Mouse (Mus musculus): ENCODE results near the gene Polr3c.
"Not testable (repeated sequence)": the region's sequence is repeated elsewhere in the genome, so short reads cannot be mapped to it uniquely, and the experiment has no call there.

Gene Polr3c

DNA sequence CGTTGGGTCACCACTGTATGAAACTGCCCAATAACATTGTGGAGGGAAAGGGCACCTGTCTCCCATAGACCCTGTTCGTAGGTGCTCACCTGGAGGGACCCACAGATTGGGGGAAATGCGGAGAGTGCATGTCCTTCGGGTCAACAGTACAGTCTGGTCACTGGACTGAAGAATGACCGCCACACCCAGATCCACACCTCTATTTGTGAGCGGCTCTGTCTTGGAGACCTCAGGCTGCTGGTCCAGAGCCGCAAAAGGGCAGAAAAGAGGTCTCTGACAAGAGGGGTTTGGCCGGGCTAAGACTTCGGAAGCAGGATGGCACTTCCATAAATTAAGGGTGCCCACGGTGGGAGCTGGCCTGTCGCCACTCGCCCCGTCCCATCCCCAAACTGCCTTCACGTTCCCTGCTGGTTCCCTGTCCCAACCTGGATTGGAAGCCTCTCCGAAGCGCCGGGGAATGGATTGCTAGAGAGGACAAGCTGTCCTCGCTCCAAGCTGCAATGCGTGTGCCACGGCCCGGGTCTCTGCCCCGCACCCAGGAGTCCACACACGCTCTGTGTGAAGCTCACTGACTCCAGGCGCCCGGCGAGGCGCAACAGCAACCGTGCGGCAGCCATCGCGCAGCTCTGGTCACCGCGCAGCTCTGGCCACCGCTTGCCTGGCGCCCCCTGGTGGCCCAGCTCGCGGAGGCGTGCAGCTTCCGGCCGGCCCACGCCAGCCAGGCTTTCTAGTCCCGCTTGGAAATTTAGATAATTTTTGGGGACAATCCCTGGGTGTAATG, 19.3 kb downstream of the Polr3c start, which contains the start of gene Nudt17:
TSS of gene Nudt17 (minus strand) at position 660 of the 781 bp plus-strand sequence.
- DNase-seq (ENCODE audit: low spot score), result peak; percentile 62

DNA sequence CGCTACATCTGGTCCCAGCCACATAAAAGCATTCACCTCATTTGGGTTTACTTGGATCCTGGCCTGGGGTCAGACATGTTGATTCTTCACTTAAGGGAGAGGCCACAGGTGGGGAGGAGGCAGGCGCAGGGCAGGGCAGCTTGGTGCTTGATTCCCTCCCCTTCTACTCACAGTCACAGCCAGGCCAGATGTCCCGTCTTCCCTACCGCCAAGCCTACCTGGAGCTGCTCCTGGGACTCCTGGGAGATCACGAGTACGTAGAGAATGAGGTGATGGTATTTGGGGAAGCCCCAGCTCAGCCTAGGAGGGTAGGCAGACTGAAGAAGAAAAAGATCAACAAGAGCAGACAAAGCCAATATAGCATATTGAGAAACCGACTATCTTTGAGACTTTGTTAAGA, 20.4 kb downstream of the Polr3c start:
- no peak for DNase-seq (ENCODE audit: low spot score)

DNA sequence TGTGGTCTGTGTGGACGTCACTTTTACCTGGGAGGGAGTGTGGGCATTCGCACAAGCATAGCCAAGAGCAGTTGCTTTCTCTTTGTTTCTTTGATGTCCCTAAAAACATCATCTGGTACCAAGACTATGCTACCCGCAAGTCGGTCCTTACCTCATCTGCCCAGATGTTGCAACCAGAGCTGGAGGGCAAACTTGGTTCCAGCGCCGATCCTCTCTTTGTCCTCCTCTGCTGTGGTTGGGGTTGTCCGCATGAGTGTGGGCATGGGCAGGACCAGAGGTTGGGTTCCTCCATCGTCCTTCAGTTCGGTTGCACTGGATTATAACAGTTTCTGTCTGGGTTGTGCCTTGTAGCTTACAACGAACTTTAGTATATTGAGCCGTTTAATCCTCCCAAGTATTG, 21.2 kb downstream of the Polr3c start:
- DNase-seq (ENCODE audit: low spot score), result no peak

DNA sequence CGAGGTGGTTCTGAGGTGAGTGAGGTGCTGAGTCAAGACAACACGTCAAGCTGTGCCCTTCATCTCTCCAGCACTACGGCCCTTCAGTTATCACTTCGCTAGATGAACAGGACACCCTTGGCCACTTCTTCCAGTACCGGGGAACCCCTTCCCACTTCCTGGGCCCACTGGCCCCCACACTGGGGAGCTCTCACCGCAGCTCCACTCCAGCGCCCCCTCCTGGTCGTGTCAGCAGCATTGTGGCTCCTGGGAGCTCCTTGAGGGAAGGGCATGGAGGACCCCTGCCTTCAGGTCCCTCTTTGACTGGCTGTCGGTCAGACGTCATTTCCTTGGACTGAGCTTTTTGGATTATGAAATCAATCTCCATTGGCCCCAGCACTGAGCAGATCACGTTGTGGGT, 22.6 kb downstream of the Polr3c start:
- no peak for DNase-seq (ENCODE audit: low spot score)

DNA sequence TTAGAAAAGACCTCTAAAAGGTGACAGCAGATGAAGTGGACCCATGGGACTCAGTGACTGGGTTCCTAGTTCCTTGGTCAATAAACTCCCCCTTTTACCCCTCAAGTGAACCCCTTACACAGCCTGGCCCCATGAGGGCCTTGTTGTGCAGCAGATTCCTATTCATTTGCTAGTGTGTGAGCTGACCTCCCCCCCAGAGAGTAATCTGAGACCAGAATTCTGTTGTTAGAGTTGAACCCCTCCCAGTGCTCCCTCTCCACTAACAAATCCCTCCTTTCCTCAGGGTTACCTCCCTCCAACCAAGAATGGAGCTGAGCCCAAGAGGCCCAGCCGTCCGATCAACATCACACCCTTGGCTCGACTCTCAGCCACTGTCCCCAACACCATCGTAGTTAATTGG, 26.4 kb downstream of the Polr3c start:
- DNase-seq (ENCODE audit: low spot score), result no peak

DNA sequence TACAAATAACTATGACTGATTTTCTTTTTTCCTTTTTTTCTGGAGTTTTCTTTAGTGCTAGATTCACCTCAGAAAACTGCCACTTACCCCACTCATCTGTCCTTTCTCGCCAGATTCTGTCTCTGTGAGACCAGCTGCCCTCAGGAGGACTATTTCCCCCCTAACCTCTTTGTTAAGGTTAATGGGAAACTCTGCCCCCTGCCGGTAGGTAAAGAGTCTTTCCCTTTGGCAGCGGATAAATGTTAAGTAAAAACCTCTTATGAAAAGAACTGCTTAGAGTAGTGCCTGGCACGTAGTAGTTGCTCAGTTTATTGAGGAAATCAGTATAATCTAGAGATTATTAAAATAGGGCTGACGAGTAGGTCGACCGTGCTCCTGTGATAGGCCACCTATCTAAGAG, 27.1 kb downstream of the Polr3c start:
- no peak for DNase-seq (ENCODE audit: low spot score)

DNA sequence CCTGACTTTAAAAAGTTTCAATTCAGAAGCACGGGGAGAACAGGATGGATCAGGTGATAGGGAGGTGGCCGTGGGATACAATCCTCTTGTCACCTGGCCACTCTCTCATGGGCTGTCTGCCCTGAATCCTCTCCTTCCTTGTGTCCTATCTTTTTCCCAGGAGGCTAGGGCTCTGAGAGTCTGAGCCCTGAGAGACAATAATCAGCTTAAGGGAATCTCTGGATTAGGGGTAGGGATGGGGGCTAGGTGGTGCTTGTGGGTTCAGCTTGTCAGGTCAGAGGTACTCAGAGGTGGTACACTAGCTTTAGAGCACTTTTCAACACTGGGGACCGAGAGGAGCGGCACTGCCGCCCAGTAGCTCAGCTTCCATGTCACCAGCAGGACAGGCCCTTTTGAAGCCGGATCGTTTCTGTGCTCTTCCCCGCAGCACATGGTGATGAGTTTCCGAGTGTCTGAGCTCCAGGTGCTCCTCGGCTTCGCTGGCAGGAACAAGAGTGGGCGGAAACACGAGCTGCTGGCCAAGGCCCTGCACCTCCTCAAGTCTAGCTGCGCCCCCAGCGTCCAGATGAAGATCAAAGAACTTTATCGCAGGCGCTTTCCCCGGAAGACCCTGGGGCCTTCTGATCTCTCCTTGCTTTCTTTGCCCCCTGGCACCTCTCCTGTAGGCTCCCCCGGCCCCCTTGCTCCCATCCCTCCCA, 28.3 kb downstream of the Polr3c start:
- DNase-seq (ENCODE audit: low spot score), result no peak

DNA sequence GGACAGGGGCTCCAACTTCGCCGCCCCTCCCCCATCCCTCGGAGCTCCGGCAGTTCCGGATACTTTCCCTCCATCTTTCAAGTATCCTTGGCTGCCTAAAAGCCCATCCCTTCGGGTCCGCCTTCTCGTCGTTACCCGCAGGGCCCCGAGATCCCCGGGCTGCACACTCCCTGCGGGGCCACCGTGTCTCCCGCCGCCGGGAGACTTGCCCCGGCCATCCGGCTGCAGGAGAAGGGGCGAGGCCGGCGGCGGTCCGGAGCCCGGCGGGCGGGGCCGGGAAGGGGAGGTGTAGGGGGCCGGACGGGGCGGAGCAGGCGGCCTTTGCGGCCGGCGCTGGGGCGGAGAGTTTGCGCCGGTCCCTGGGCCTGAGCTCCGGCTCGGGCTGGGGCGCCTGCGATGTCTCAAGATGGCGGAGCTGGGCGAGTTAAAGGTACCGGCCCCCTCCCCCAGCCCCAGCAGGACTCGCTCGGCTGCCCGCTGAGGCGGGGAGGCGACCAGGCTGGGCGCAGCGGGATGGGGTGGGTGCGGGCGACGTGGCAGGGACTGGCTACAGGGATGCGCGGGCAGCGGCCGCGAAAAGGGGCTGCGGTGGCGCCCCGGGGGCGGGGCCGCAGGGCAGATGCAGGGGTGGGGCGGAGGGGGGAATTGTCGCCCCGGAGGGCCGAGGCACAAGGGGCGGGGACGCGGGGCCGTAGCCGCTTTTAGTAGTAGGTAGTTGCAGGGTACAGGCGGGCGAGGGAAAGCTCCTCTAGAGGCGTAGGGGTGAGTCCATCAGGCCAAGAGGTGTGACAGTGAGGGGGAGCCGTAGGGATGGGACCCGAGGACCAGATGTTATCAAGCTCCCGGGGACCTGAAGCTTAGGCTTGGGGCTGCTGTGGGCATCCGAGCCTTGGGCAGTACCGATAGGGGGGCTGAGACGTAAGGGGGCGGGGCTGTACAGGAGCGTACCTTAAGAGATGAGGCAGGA, 30.4 kb downstream of the Polr3c start:
- DNase-seq (ENCODE audit: low spot score), result peak; percentile 88

DNA sequence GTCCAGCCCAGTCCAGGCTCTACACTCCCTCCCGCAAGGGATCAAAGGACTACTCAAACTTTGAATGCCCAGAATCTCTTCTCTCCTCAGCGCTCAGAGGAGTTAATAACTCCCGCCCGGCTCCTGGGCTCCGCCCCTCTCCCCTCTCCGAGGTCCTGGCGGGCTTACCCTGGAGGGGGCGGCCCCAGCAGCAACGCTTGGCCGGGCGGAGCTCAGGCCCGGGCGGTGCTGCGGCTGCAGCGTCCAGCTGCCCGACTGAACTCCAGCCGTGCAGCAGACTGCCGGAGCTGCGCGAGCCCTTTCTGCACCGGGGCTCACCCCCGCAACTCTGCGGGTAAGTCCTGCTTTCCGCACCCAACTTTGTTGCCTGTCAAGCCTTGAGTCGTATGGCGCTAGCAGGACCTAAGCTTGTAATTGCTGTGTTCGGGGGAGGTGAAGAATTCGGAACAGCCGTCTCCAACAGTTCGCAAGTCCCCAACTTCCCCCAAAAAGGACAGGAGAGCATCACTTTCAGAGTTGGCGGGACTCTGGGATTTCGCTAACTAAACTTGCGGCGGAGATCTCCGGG, 31.1 kb downstream of the Polr3c start, which contains the start of gene Pias3:
TSS of gene Pias3 (plus strand) at position 187 of the 568 bp plus-strand sequence.
- peak; percentile 73 for DNase-seq (ENCODE audit: low spot score)

DNA sequence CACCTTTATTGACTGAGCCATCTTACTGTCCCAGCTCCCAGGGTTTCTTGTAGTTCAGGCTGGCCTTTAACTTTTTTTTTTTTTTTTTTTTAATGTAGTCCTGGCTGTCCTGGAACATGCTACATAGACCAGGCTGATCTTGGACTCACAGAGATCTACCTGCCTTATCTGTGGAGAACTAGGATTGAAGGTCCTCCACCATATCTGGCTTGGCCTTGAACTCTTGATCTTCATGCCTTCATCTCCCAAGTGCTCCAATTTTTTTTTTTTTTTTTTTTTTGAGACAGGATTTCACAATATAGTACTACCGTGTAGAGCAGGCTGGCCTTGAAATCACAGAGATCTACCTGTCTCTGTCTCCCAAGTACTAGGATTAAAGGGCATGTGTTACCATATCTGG, 33.8 kb downstream of the Polr3c start:
- no peak for DNase-seq (ENCODE audit: low spot score)

DNA sequence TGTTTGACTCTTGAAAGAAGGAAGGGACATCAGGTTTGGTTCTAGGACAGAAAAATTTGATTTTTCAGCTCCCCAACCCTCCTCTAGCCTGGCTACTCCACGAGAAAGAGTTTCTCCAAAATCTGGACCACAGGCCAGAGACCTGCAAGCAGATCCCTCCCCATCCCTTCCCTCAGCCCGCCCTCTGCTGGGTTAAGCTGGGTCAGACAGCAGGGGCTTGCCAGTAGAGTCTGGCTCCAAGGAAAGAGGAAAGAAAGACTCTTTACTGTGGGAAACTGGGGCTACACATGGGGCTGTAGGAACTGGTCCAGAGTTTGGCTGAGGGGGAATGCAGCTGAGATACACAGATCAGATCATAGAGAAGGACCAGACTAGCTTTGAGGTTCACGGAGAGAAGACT, 34.9 kb downstream of the Polr3c start:
- DNase-seq (ENCODE audit: low spot score), result no peak

DNA sequence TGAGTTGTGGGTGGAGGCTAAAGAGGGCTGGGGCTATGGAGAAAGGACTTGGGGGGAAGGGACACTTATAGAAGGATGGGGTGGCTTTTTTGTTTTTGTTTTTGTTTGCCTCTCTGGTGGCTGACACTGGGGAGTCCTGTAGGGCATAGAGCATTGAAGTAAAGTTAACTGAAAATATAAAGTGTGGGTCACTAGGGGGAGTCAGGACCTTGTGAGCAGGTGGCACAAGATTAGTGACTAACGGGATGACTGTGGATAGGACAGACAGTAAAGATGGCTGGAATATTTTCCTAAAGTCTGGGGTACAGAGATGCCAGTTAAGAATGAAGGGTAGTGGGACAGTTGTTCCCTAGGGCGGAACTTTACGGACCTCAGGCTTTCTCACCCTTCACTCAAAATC, 37.1 kb downstream of the Polr3c start:
- no peak for DNase-seq (ENCODE audit: low spot score)

DNA sequence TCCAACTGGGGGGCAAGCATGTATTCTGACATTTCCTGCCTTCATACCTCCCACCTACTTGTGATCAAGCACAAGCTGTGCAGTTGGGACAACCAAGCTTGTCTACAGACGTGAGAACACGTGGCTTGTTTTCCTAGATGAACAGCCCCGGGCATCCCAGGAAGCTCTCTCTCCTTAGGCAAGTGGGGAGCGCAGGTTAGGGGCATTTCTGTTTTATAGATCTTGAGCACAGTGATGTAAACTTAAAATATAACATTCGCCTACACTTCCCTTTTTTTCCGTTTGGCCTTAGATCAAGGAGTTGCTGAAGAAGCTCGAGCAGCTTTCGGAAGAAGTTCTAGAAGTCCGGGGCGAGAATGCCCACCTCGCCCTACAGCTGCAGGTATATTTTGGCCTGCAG, 38.6 kb downstream of the Polr3c start:
- DNase-seq (ENCODE audit: low spot score), result no peak

DNA sequence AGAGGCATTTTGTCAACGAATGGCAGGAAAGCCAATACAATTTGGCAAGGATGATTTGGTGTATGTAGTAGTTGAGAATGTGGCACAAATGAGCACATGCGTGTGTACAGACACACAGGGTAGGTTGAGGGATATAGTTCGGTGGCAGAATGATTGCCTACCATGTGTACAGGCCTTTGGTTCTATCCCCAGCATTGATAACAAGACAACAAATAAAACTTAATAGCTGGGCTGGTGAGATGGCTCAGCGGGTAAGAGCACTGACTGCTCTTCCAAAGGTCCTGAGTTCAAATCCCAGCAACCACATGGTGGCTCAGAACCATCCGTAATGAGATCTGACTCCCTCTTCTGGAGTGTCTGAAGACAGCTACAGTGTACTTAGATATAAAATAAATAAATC, 41.4 kb downstream of the Polr3c start:
- not testable (repeated sequence) for DNase-seq (ENCODE audit: low spot score)

DNA sequence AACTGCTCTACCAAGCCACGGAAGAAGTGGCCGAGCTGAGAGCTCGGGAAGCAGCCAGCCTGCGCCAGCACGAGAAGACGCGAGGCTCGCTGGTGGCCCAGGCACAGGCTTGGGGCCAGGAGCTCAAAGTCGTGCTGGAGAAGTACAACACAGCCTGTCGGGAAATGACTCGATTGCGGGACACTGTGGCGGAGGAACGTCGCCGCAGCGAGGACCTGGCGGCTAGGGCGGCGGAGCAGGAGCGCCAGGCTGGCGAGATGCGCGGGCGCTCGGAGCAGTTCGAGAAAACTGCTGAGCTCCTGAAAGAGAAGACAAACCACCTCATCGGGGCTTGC, 42.6 kb downstream of the Polr3c start:
- no peak for DNase-seq (ENCODE audit: low spot score)

DNA sequence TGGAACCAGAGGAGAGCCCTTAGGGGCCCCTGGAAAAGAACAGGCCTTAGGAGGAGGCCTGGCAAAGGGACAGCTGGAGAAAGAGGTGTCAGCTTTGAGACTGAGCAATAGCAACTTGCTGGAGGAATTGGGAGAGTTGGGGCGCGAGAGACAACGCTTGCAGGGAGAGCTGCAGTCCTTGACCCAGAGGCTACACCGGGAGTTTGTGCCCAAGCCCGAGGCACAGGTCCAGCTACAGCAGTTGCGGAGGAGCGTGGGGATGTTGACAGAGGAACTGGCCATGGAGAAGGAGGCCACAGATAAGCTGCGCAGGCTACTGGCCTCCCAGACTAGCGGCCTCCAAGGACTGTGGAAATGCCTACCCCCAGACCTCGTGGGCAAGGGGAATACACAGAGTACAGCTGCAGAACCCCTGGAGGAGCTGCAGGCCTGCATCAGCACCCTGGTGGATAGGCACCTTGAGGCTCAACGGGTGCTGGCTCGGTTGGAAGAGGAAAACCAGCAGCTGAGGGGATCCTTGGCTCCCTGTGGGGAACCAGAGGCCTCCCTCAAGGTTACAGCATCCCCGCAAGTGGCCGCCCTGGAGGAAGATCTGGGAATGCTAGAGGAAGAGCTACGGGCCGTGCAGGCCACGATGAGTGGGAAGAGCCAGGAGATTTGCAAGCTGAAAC, 43.1 kb downstream of the Polr3c start:
- no peak for DNase-seq (ENCODE audit: low spot score)

DNA sequence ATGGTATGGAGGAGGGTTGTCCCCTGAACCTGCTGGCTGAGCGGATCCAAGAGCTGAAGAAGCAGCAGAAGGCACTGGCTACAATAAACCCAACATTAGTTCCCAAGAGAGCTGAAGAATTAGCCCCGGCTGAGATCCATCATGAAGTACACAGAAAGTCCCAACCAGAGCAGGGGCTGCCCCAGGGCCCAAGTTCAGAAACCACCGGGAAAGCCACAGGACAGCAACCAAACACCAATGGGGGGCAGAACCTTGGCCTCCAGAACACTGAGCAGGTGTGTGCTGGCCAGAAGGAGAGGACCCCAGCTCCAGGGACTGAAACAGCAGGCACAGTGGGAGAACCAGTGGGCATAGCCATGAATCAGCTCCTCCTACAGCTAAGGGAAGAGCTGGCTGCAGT, 43.9 kb downstream of the Polr3c start:
- no peak for DNase-seq (ENCODE audit: low spot score)

DNA sequence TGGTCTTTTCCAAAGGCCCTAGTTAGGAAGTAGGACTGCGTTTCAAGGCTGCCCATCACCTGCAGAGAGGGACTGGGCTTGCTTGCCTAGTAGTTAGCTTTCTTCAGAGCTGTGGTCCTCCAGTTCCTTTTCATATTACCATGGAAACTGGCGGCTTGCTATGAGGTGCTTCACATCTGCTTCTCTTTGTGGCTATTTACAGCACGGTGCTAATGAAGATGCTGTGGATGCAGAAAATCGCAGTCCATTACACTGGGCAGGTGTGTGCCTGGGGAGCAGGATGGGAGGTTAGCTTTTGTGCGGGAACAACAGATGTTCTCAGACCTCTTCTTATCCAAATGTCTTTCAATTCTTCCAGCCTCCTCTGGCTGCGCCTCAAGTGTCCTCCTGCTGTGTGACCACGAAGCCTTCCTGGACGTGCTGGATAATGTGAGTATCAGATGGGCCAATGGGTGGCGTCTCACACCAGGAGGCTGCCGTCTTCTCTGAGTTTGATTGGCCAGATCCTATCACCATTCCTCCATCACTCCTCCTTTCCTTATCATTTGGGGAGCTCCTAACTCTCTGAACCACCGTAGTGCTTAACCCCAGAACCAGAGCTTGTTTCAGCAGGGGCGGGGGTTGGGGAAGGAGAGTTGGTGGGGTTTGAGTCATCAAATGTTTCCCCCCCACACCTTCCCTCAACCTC, 47.0 kb downstream of the Polr3c start:
- DNase-seq (ENCODE audit: low spot score), result no peak

DNA sequence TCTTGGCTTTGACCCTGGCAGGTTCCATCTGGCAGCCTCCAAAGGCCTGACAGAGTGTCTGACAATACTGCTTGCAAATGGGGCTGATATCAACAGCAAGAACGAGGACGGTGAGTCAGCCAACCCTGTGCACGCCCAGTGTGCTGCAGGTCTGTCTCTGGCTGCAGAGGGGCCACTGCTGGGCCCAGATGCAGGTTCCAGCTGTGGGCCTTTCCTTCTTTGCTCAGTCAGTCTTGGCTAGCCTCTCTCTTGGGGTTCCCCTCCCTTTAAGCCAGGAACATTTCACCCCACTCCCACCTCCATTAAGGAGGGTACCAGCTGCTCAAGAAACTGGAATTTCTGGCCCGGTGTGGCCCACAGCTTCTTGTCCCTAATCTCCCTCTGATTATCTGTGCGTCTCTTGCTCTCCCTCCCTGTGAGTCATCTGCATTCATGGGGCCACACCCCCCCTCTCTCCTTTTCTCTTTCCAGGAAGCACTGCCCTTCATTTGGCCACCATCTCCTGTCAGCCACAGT, 48.2 kb downstream of the Polr3c start:
- DNase-seq (ENCODE audit: low spot score), result no peak

DNA sequence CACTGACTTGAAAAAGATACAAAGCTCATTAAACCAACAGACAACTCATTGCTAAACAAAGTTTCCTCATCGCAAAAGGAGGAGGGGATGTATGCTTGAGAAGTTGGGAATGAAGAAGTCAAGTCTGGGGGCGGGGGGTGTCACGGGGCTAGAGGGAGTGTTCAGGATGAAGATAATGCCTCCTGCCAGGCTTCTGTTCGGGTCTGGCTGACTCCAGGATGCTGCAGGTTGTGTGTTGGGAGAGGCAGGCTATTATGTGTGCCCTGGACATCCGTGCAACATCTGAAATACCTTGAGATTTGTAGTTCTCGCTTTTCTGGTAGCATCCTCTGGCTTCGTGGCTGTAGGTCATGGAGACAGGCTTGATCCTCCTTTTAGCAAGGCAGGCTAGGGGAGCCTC, 49.0 kb downstream of the Polr3c start:
- no peak for DNase-seq (ENCODE audit: low spot score)

DNA sequence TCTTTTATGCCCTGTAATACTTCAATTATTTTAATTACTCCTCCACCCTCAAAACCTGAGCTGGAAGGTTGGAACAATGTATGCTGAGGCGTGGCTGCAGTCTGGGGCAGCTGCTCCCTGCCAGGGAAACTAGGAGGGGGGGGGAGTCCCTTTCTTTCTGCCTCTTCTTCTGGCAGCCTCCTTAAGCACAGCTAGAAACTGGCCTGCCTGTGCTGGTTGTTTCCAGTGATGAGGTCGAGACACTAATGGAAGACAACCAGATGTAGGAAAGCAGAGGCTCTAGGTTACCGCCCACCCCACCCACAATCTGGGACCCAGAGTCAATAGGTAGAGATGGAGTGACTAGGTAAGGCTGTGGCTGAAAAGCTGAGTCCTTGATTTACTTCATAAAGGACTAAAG, 51.7 kb downstream of the Polr3c start:
- DNase-seq (ENCODE audit: low spot score), result no peak

Data from ovary, postnatal 10 days (tissue).